Mouse (Mus musculus) forebrain, embryonic 15.5 days (tissue): Measurements from ENCODE around the gene Tnnc1. TPM values are rescaled to one million over a fixed set of nuclear protein-coding genes. Genes with fewer than 3 reads are reported as not detected.
A peak's percentile ranks its signal among the peaks of the same experiment; 100 is the strongest.

Experiments used
- ATAC-seq: fragments of 200-750 bp; cut with Nextera tagmentation; replicated peaks from 2 replicates; pipeline ENCODE4 v1.8.0; 2017; ENCODE audit warnings: mild to moderate bottlenecking, moderate TSS enrichment, moderate library complexity
- H3K27ac ChIP-seq: fragments of 300-500 bp; sonication (generic); replicated peaks from 2 replicates; pipeline ENCODE4 v1.5.1; 2015; ENCODE audit warnings: mild to moderate bottlenecking, inconsistent platforms
- H3K27me3 ChIP-seq: fragments of 300-500 bp; sonication (generic); 2 replicates; pipeline ENCODE4 v1.6.1; 2015; ENCODE audit warnings: inconsistent platforms
- H3K36me3 ChIP-seq: fragments of 300-500 bp; sonication (generic); 2 replicates; pipeline ENCODE4 v1.6.1; 2015; ENCODE audit warnings: mild to moderate bottlenecking, inconsistent platforms
- H3K4me1 ChIP-seq: fragments of 300-500 bp; sonication (generic); 2 replicates; pipeline ENCODE4 v1.6.1; 2015; ENCODE audit warnings: inconsistent platforms
- H3K4me2 ChIP-seq: fragments of 300-500 bp; sonication (generic); replicated peaks from 2 replicates; pipeline ENCODE4 v1.6.1; 2015; ENCODE audit warnings: mild to moderate bottlenecking, inconsistent platforms
- H3K4me3 ChIP-seq: fragments of 300-500 bp; sonication (generic); 2 replicates; pipeline ENCODE4 v1.5.1; 2015; ENCODE audit warnings: mild to moderate bottlenecking, inconsistent platforms
- H3K9ac ChIP-seq: fragments of 300-500 bp; sonication (generic); replicated peaks from 2 replicates; pipeline ENCODE4 v1.6.1; 2015; ENCODE audit warnings: mild to moderate bottlenecking, inconsistent platforms
- H3K9me3 ChIP-seq: fragments of 300-500 bp; sonication (generic); 2 replicates; pipeline ENCODE4 v1.6.1; 2016; ENCODE audit warnings: inconsistent platforms
- WGBS: fragments of 180-500 bp; shearing (Covaris S2); methylation state at CpG from one replicate; pipeline ENCODE4 v1.1.7; 2015; ENCODE audit warnings: mixed read lengths; 5-methylcytosine and 5-hydroxymethylcytosine counted together
- polyA plus RNA-seq: library from polyadenylated mRNA; unstranded; fragments of >200 nt; fragmentation: Nextera tagmentation; extraction: Ambion mirVana; gene quantifications from 2 replicates; pipeline ENCODE4 v1.2.1, GENCODE M21; 2015

The Tnnc1 gene
- polyA plus RNA-seq, 1 experiment from 2014 or later: 1.7 TPM

- no peak overlapping the region for H3K9ac ChIP-seq
- no peak overlapping the region for H3K4me2 ChIP-seq
- H3K9me3 ChIP-seq: no peaks in the 10 kb centered on the region
- peaks cover 61% of the 10 kb centered on the region for H3K36me3 ChIP-seq
- 0 out of 2 replicates have a peak overlapping the region, but pooled peaks have one; percentile 8 for H3K27ac ChIP-seq
- no peak for ATAC-seq
- H3K4me1 ChIP-seq: peaks cover 8% of the 10 kb centered on the region; the same call in 1 of the 2 replicates
- no peaks in the 10 kb centered on the region for H3K27me3 ChIP-seq
- WGBS: 71% methylated on average over 11 of the region's 11 CpGs
- no peak overlapping the region for H3K4me3 ChIP-seq
Observed at GRCm38 (mm10) chr14:31171386-31171785, 36.7 kb upstream of the Tnnc1 start.

DNA sequence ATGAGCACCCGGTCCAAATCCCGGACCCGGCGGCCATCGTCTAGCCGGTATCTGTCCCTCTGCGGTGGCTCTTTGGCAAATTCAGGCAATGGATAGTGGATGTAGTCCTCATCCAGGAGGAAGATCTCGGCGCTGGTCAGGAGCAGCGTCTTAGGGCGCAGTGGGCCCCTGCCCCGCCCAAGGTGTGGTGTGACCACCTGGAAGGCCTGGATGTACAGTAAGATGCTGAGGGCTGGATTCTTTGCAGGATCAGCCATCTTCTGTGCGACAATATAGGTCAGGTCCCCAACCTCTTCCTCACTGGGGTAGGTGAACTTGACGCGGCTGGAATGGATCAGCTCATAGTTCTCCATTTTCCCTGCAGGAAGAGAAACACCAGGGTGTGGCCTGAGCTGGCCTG is 36.3 kb upstream of the Tnnc1 start:
- Histone ChIP-seq H3K9ac (no peak overlapping the region), H3K36me3 (peaks cover 66% of the 10 kb centered on the region), H3K9me3 (no peaks in the 10 kb centered on the region), H3K4me3 (no peak overlapping the region), H3K27me3 (no peaks in the 10 kb centered on the region), H3K4me1 (peaks cover 4% of the 10 kb centered on the region; the same call in 1 of the 2 replicates), H3K27ac (no peak overlapping the region), H3K4me2 (no peak overlapping the region)
- 96% methylated on average over 15 of the region's 15 CpGs for WGBS
- no peak for ATAC-seq

GRCm38 (mm10) chr14:31172781-31173455 is 35.2 kb upstream of the Tnnc1 start:
- H3K9ac ChIP-seq: no peak overlapping the region
- no peaks in the 10 kb centered on the region for H3K4me1 ChIP-seq
- H3K4me2 ChIP-seq: no peak overlapping the region
- no peak for ATAC-seq
- 89% methylated on average over 18 of the region's 18 CpGs for WGBS
- no peaks in the 10 kb centered on the region for H3K9me3 ChIP-seq
- H3K4me3 ChIP-seq: no peak overlapping the region
- H3K27ac ChIP-seq: no peak overlapping the region
- H3K27me3 ChIP-seq: no peaks in the 10 kb centered on the region
- peaks cover 77% of the 10 kb centered on the region for H3K36me3 ChIP-seq

DNA sequence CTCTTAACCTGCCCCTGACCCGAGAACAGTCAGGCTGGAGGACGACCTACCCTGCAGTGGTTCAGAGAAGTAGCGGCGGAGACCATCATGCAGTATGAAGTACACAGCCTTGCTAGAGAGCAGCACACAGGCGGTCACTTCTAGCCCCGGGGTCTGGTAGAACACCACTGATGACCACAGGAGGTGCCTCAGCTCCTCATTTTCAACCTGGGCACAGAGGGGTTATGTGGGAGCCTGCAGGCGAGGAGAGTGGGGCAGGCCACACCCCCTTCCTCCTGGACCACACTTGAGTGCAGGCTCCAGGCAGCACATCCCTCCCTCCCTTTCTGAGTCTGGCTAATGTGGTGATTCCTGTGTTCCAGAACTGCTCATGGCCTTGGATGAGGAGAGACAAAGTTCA is 34.6 kb upstream of the Tnnc1 start:
- H3K9ac ChIP-seq: no peak overlapping the region
- ATAC-seq: no peak
- 90% methylated on average over 7 of the region's 7 CpGs for WGBS
- H3K9me3 ChIP-seq: no peaks in the 10 kb centered on the region
- no peak overlapping the region for H3K4me3 ChIP-seq
- H3K36me3 ChIP-seq: peaks cover 80% of the 10 kb centered on the region
- no peaks in the 10 kb centered on the region for H3K4me1 ChIP-seq
- H3K27me3 ChIP-seq: no peaks in the 10 kb centered on the region
- no peak overlapping the region for H3K4me2 ChIP-seq
- no peak overlapping the region for H3K27ac ChIP-seq

DNA sequence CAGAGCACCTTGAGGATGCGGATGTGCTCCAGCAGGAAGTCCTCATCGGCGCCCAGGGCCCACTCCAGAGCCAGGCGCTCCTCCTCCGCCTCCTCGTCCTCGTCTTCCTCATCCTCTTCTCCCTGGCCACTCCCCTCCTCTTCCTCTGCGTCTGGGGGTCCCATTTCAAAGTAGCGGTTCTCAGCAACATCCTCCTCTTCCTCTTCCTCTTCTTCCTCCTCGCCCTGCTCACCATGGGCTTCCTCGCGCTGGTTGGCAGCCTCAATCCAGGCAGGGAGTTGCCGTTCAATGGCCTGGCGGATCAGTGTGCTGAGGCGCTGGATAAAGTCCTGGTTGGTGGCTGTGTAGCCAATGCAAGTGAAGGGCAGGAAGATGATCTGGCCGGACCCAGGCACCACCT is 30.8 kb upstream of the Tnnc1 start:
- Histone ChIP-seq H3K36me3 (peaks cover 94% of the 10 kb centered on the region), H3K9me3 (no peaks in the 10 kb centered on the region), H3K4me3 (no peak overlapping the region), H3K9ac (no peak overlapping the region), H3K4me1 (no peaks in the 10 kb centered on the region), H3K27ac (no peak overlapping the region), H3K4me2 (no peak overlapping the region), H3K27me3 (no peaks in the 10 kb centered on the region)
- 91% methylated on average over 16 of the region's 16 CpGs for WGBS
- ATAC-seq: no peak

GRCm38 (mm10) chr14:31177715-31178114 is 30.4 kb upstream of the Tnnc1 start:
- H3K36me3 ChIP-seq: peaks cover 94% of the 10 kb centered on the region
- H3K9ac ChIP-seq: no peak overlapping the region
- 91% methylated on average over 5 of the region's 5 CpGs for WGBS
- no peaks in the 10 kb centered on the region for H3K9me3 ChIP-seq
- no peak overlapping the region for H3K4me3 ChIP-seq
- no peak overlapping the region for H3K27ac ChIP-seq
- no peaks in the 10 kb centered on the region for H3K4me1 ChIP-seq
- no peaks in the 10 kb centered on the region for H3K27me3 ChIP-seq
- H3K4me2 ChIP-seq: no peak overlapping the region
- no peak for ATAC-seq

GRCm38 (mm10) chr14:31179677-31180365 is 28.3 kb upstream of the Tnnc1 start:
- 86% methylated on average over 12 of the region's 12 CpGs for WGBS

GRCm38 (mm10) chr14:31181512-31181911 is 26.6 kb upstream of the Tnnc1 start:
- Histone ChIP-seq H3K9me3 (no peaks in the 10 kb centered on the region), H3K4me2 (no peak overlapping the region), H3K27ac (no peak overlapping the region), H3K4me1 (no peaks in the 10 kb centered on the region), H3K27me3 (no peaks in the 10 kb centered on the region), H3K9ac (no peak overlapping the region), H3K36me3 (peaks cover 95% of the 10 kb centered on the region), H3K4me3 (no peak overlapping the region)
- 84% methylated on average over 4 of the region's 4 CpGs for WGBS
- ATAC-seq: no peak

More at GRCm38 (mm10) chr14:31179677-31180365, 28.3 kb upstream of the Tnnc1 start:
- Histone ChIP-seq H3K4me1 (no peaks in the 10 kb centered on the region), H3K9ac (no peak overlapping the region), H3K9me3 (no peaks in the 10 kb centered on the region), H3K27ac (no peak overlapping the region), H3K36me3 (peaks cover 95% of the 10 kb centered on the region), H3K4me3 (no peak overlapping the region), H3K4me2 (no peak overlapping the region), H3K27me3 (no peaks in the 10 kb centered on the region)
- no peak for ATAC-seq

GRCm38 (mm10) chr14:31182786-31183290 is 25.3 kb upstream of the Tnnc1 start:
- Histone ChIP-seq H3K4me2 (no peak overlapping the region), H3K4me3 (no peak overlapping the region), H3K27me3 (no peaks in the 10 kb centered on the region), H3K27ac (no peak overlapping the region), H3K9ac (no peak overlapping the region), H3K9me3 (no peaks in the 10 kb centered on the region), H3K4me1 (no peaks in the 10 kb centered on the region), H3K36me3 (peaks cover 95% of the 10 kb centered on the region)
- ATAC-seq: no peak
- WGBS: 84% methylated on average over 2 of the region's 2 CpGs

- H3K9ac ChIP-seq: no peak overlapping the region
- H3K4me3 ChIP-seq: no peak overlapping the region
- WGBS: 94% methylated on average over 5 of the region's 5 CpGs
- H3K4me2 ChIP-seq: no peak overlapping the region
- H3K9me3 ChIP-seq: no peaks in the 10 kb centered on the region
- no peak for ATAC-seq
- H3K4me1 ChIP-seq: no peaks in the 10 kb centered on the region
- peaks cover 97% of the 10 kb centered on the region for H3K36me3 ChIP-seq
- no peaks in the 10 kb centered on the region for H3K27me3 ChIP-seq
- H3K27ac ChIP-seq: no peak overlapping the region
Observed at GRCm38 (mm10) chr14:31183541-31183940, 24.6 kb upstream of the Tnnc1 start.

DNA sequence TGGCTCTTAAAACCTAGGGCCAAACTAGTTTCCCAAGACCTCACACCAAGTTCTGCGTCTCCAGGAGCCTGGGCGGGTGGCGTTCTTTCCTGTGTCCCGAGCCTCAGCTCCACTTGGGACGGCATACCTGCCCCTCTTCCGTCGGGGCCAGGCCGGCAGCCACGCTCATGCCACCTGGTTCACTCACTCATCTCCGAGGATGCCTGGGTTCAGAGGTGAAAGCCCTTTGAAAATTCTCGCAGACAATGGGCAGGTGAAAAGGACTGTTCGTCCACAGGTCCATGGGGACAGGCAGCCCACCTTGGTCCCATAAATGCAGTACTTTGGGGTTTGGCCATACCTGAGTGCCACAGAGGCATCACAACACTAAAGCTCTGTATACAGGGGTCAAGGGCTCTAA is 23.9 kb upstream of the Tnnc1 start:
- no peak overlapping the region for H3K9ac ChIP-seq
- H3K9me3 ChIP-seq: no peaks in the 10 kb centered on the region
- ATAC-seq: no peak
- H3K4me2 ChIP-seq: no peak overlapping the region
- 95% methylated on average over 12 of the region's 12 CpGs for WGBS
- no peaks in the 10 kb centered on the region for H3K27me3 ChIP-seq
- no peaks in the 10 kb centered on the region for H3K4me1 ChIP-seq
- no peak overlapping the region for H3K4me3 ChIP-seq
- H3K36me3 ChIP-seq: peaks cover 97% of the 10 kb centered on the region
- H3K27ac ChIP-seq: no peak overlapping the region

GRCm38 (mm10) chr14:31186656-31187055 is 21.5 kb upstream of the Tnnc1 start:
- no peak for ATAC-seq
- 87% methylated on average over 4 of the region's 4 CpGs for WGBS
- Histone ChIP-seq H3K27ac (no peak overlapping the region), H3K4me3 (no peak overlapping the region), H3K36me3 (peaks cover 99% of the 10 kb centered on the region), H3K9me3 (no peaks in the 10 kb centered on the region), H3K27me3 (no peaks in the 10 kb centered on the region), H3K4me1 (no peaks in the 10 kb centered on the region), H3K4me2 (no peak overlapping the region), H3K9ac (no peak overlapping the region)
